Mouse (Mus musculus) hindbrain, embryonic 16.5 days (tissue): Measurements from ENCODE around the gene Cyp2a22. TPM values are rescaled to one million over a fixed set of nuclear protein-coding genes. Genes with fewer than 3 reads are reported as not detected.
"Not testable (repeated sequence)": the region's sequence is repeated elsewhere in the genome, so short reads cannot be mapped to it uniquely, and the experiment has no call there.

Experiments used
- ATAC-seq: fragments of 200-750 bp; cut with Nextera tagmentation; 2 replicates; pipeline ENCODE4 v1.8.0; 2017; ENCODE audit warnings: moderate TSS enrichment, moderate library complexity
- H3K27ac ChIP-seq: fragments of 300-500 bp; sonication (generic); 2 replicates; pipeline ENCODE4 v1.5.1; 2014; ENCODE audit warnings: low read depth, mild to moderate bottlenecking, control low read depth, low read length, moderate library complexity
- H3K27me3 ChIP-seq: fragments of 300-500 bp; sonication (generic); replicated peaks from 2 replicates; pipeline ENCODE4 v1.6.1; 2014; ENCODE audit warnings: low read length; ENCODE audit not compliant: control insufficient read depth, insufficient read depth
- H3K36me3 ChIP-seq: fragments of 300-500 bp; sonication (generic); 2 replicates; pipeline ENCODE4 v1.6.1; 2014; ENCODE audit warnings: mild to moderate bottlenecking, low read length, moderate library complexity, mixed read lengths; ENCODE audit not compliant: control insufficient read depth, insufficient read depth
- H3K4me1 ChIP-seq: fragments of 300-500 bp; sonication (generic); 2 replicates; pipeline ENCODE4 v1.6.1; 2014; ENCODE audit warnings: low read depth, low read length; ENCODE audit not compliant: control insufficient read depth, insufficient read depth
- H3K4me2 ChIP-seq: fragments of 300-500 bp; sonication (generic); 2 replicates; pipeline ENCODE4 v1.6.1; 2014; ENCODE audit warnings: mild to moderate bottlenecking, low read length, control low read depth, moderate library complexity
- H3K4me3 ChIP-seq: fragments of 300-500 bp; sonication (generic); 2 replicates; pipeline ENCODE4 v1.5.1; 2014; ENCODE audit warnings: mild to moderate bottlenecking, low read length, control low read depth, moderate library complexity
- H3K9ac ChIP-seq: fragments of 300-500 bp; sonication (generic); 2 replicates; pipeline ENCODE4 v1.6.1; 2014; ENCODE audit warnings: low read depth, mild to moderate bottlenecking, control low read depth, low read length, moderate library complexity
- H3K9me3 ChIP-seq: fragments of 300-500 bp; sonication (generic); 2 replicates; pipeline ENCODE4 v1.6.1; 2014; ENCODE audit warnings: mild to moderate bottlenecking, low read length, moderate library complexity; ENCODE audit not compliant: control insufficient read depth
- WGBS: fragments of 180-500 bp; shearing (Covaris S2); extraction: QIAGEN DNeasy Blood & Tissue Kit; methylation state at CpG from one replicate; pipeline ENCODE4 v1.1.7; 2014; 5-methylcytosine and 5-hydroxymethylcytosine counted together
- polyA plus RNA-seq: library from polyadenylated mRNA; unstranded; fragments of >200 nt; fragmentation: Nextera tagmentation; extraction: Ambion mirVana; gene quantifications from 2 replicates; pipeline ENCODE4 v1.2.1, GENCODE M21; 2015

Cyp2a22 gene
- polyA plus RNA-seq, result not detected in 2 replicates

DNA sequence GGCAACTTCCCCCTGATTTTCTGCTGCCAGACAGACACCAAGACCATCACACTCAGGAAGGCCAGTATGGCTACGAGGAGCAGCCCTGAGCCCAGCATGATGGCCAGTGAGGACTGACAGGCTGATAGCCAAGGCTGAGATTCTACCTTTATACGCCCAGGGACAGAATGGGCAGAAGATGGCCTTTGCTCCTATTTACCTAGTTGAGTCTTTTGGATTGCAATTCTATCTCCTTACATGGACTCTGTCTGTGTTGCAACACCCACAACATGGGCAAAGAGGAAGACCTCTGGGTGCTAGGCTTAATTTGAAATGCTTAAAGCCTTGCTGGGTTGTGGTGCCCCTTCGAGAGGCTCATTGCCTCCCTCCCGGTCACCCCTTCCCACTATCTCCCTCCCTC, at the start of gene Cyp2a22:
Gene Cyp2a22, minus strand, starts transcription at position 123 of the 400 bp plus-strand sequence.
- no peak within 1 kb of the TSS for H3K9ac ChIP-seq
- no peak within 1 kb of the TSS for H3K27ac ChIP-seq
- ATAC-seq, result no peak

GRCm38 (mm10) chr7:26983151-26983550, 44.0 kb upstream of the Cyp2a22 start:
- not testable (repeated sequence) for H3K36me3 ChIP-seq, H3K27me3 ChIP-seq, H3K9ac ChIP-seq, H3K4me3 ChIP-seq, H3K27ac ChIP-seq, ATAC-seq, H3K4me2 ChIP-seq, H3K4me1 ChIP-seq, H3K9me3 ChIP-seq
- 16% methylated on average over 1 of the region's 1 CpGs for WGBS

More for the DNA sequence above, at the start of gene Cyp2a22:
- Histone ChIP-seq H3K27me3 (no peaks in the 10 kb centered on the region), H3K9me3 (peaks cover 7% of the 10 kb centered on the region; the same call in 1 of the 2 replicates), H3K4me2 (no peak within 1 kb of the TSS), H3K4me3 (no peak within 1 kb of the TSS), H3K36me3 (no peaks in the 10 kb centered on the region), H3K4me1 (no peaks in the 10 kb centered on the region)
- WGBS, result 85% methylated on average over 4 of the region's 4 CpGs

DNA sequence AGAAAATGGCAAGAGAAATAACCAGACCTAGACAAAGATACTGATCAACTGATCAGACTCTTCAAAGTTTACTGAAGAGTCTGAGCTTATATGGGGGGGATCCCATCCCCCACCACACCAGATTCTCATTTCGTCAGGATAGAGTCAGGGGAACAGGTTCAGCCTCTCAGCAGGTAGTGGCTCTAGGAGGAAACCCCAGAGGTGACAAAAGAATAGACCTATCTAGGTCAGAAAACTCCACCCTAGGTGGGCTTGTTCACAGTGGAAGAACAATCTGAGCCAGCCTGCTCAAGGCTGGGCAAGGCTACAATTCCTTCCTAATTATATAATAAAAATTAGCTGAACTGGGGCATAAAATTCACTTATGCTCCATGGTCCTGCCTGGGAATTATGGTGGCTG, 43.4 kb upstream of the Cyp2a22 start:
- Histone ChIP-seq H3K36me3 (no peaks in the 10 kb centered on the region), H3K9me3 (no peaks in the 10 kb centered on the region; the same call in 1 of the 2 replicates), H3K4me3 (no peak overlapping the region), H3K9ac (no peak overlapping the region), H3K27me3 (no peaks in the 10 kb centered on the region), H3K4me1 (no peaks in the 10 kb centered on the region), H3K27ac (no peak overlapping the region), H3K4me2 (no peak overlapping the region)
- WGBS, result 29% methylated on average over 1 of the region's 1 CpGs
- no peak for ATAC-seq

- H3K4me3 ChIP-seq, H3K27me3 ChIP-seq, ATAC-seq, H3K9ac ChIP-seq, H3K4me2 ChIP-seq, H3K9me3 ChIP-seq, H3K4me1 ChIP-seq, H3K27ac ChIP-seq, H3K36me3 ChIP-seq: not testable (repeated sequence)
- WGBS, result 78% methylated on average over 1 of the region's 1 CpGs
These were observed 42.8 kb upstream of the Cyp2a22 start for GRCm38 (mm10) chr7:26981937-26982336.

DNA sequence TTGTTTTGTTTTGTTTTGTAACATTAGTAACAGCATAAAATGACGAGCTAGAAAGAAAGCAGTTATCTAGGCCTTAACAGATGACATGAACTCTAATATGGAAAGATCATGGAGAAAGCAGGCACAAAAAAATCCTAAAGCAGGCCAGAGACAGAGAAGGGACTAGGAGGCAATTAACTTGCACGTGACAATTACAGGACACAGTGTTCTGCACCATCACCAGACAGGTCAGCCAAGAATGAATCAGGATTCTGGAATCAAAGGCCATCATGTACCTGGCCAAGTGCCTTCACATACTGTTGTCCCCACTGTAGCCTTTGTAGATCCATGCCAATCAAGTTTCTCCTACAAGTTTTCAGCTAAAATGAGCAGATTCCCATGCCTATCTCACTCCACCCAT, 42.3 kb upstream of the Cyp2a22 start:
- not testable (repeated sequence) for H3K4me2 ChIP-seq, ATAC-seq, H3K27me3 ChIP-seq, H3K9ac ChIP-seq, H3K36me3 ChIP-seq, H3K9me3 ChIP-seq, H3K27ac ChIP-seq, H3K4me1 ChIP-seq, H3K4me3 ChIP-seq
- 87% methylated on average over 2 of the region's 2 CpGs for WGBS

- WGBS, result 56% methylated on average over 1 of the region's 1 CpGs
These were observed 23.2 kb upstream of the Cyp2a22 start for GRCm38 (mm10) chr7:26962371-26962770.

DNA sequence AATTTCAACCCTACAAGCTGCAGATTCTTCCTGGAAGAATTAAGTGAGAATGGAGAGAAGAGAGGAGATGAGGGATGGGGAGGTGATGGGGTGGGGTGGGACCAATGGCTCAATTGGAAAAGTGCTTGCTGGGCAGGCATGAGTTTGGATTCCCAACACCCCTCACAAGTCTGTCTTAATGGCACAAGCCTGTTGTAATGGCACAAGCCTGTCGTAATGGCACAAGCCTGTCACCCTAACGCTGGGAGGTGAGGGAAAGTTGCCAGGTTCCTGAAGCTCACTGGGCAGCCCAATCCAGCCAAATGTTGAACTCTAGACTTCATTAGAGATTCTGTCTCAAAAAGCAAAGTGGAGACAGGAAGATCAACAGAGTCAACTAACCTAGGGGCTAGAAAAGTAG, 14.1 kb upstream of the Cyp2a22 start:
- 92% methylated on average over 2 of the region's 2 CpGs for WGBS
- not testable (repeated sequence) for H3K4me1 ChIP-seq, H3K4me2 ChIP-seq, H3K9me3 ChIP-seq, H3K27me3 ChIP-seq, H3K4me3 ChIP-seq, H3K36me3 ChIP-seq, H3K9ac ChIP-seq, ATAC-seq, H3K27ac ChIP-seq

More at GRCm38 (mm10) chr7:26962371-26962770, 23.2 kb upstream of the Cyp2a22 start:
- not testable (repeated sequence) for H3K9me3 ChIP-seq, ATAC-seq, H3K9ac ChIP-seq, H3K4me2 ChIP-seq, H3K4me1 ChIP-seq, H3K4me3 ChIP-seq, H3K27me3 ChIP-seq, H3K27ac ChIP-seq, H3K36me3 ChIP-seq

GRCm38 (mm10) chr7:26952671-26953070, 13.5 kb upstream of the Cyp2a22 start:
- H3K4me1 ChIP-seq, H3K27me3 ChIP-seq, H3K9ac ChIP-seq, H3K27ac ChIP-seq, ATAC-seq, H3K4me2 ChIP-seq, H3K36me3 ChIP-seq, H3K9me3 ChIP-seq, H3K4me3 ChIP-seq: not testable (repeated sequence)
- WGBS, result 89% methylated on average over 3 of the region's 3 CpGs

DNA sequence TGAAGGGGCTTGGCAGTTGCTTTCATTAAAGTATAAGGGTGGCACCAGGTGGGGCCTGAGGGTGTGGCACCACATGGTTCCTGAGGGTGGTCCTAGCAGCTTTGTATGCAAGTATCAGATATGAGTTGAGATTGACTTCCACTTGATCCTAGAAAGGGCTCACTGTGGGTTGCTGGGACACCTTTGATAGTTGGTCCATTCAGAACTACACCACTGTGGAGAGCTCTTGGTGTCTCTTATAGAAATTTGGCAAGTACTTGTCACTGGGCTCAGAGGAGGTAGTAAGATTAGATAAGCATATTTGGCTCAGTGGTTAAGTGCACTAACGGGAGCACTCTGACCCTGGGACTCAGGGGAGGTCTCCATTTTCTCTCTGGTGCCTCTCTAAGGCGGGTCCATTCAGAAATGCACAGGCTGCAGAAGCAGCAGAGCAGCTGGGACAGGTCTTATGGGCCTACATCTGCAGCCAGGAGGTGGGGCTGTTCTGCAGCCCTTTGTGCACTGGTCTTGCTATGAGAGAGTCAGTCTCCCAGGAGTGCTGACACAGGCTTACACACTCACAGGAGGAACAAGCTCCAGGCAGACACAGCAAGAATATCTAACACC, 2.2 kb upstream of the Cyp2a22 start:
- ATAC-seq, H3K36me3 ChIP-seq, H3K27ac ChIP-seq: not testable (repeated sequence)

DNA sequence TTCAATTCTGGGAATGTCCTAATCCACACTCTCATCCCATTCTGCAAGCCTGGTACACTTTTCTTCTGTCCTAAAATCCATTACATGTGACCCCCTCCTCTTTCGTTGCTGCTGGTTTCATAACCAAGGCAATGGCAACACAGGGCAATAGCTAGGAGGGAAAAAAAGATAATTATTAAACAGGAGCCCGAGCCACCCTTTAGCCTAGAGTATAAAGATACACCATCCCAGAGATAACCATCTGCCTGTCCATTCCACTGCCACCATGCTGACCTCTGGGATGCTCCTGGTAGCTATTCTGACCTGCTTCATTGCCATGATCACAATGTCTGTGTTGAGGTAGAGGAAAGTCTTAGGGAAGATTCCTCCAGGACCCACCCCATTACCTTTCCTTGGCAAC, 22.1 kb downstream of the Cyp2a22 start:
- 81% methylated on average over 2 of the region's 2 CpGs for WGBS

More for the DNA sequence above, 2.2 kb upstream of the Cyp2a22 start:
- H3K4me2 ChIP-seq, H3K9ac ChIP-seq, H3K27me3 ChIP-seq, H3K4me1 ChIP-seq, H3K9me3 ChIP-seq, H3K4me3 ChIP-seq: not testable (repeated sequence)
- 37% methylated on average over 2 of the region's 2 CpGs for WGBS

More for the DNA sequence above, 22.1 kb downstream of the Cyp2a22 start:
- not testable (repeated sequence) for H3K4me2 ChIP-seq, H3K36me3 ChIP-seq, H3K9me3 ChIP-seq, H3K4me1 ChIP-seq, H3K27ac ChIP-seq, H3K9ac ChIP-seq, H3K27me3 ChIP-seq, ATAC-seq, H3K4me3 ChIP-seq
